Mouse (Mus musculus) kidney, embryonic 14.5 days (tissue): Measurements from ENCODE around the gene Nadsyn1. TPM values are rescaled to one million over a fixed set of nuclear protein-coding genes. Genes with fewer than 3 reads are reported as not detected.

Experiments used
- ATAC-seq: fragments of 200-750 bp; cut with Nextera tagmentation; 2 replicates; pipeline ENCODE4 v1.8.0; 2017; ENCODE audit warnings: moderate number of reproducible peaks, mild to moderate bottlenecking, moderate TSS enrichment, moderate library complexity; ENCODE audit not compliant: low FRiP score, low TSS enrichment
- H3K27ac ChIP-seq: fragments of 300-500 bp; sonication (generic); 2 replicates; pipeline ENCODE4 v1.5.1; 2014; ENCODE audit warnings: low read depth, mild to moderate bottlenecking, low read length, moderate library complexity, mixed read lengths
- H3K27me3 ChIP-seq: fragments of 300-500 bp; sonication (generic); 2 replicates; pipeline ENCODE4 v1.6.1; 2014; ENCODE audit warnings: mild to moderate bottlenecking, low read length; ENCODE audit not compliant: control insufficient read depth, insufficient read depth
- H3K36me3 ChIP-seq: fragments of 300-500 bp; sonication (generic); 2 replicates; pipeline ENCODE4 v1.6.1; 2014; ENCODE audit warnings: low read length, mixed read lengths; ENCODE audit not compliant: control insufficient read depth, insufficient read depth
- H3K4me1 ChIP-seq: fragments of 300-500 bp; sonication (generic); 2 replicates; pipeline ENCODE4 v1.6.1; 2014; ENCODE audit warnings: low read length, mixed read lengths; ENCODE audit not compliant: control insufficient read depth, insufficient read depth
- H3K4me2 ChIP-seq: fragments of 300-500 bp; sonication (generic); replicated peaks from 2 replicates; pipeline ENCODE4 v1.6.1; 2014; ENCODE audit warnings: low read depth, mild to moderate bottlenecking, low read length
- H3K4me3 ChIP-seq: fragments of 300-500 bp; sonication (generic); 2 replicates; pipeline ENCODE4 v1.5.1; 2014; ENCODE audit warnings: mild to moderate bottlenecking, low read length
- H3K9ac ChIP-seq: fragments of 300-500 bp; sonication (generic); 2 replicates; pipeline ENCODE4 v1.6.1; 2014; ENCODE audit warnings: low read depth, mild to moderate bottlenecking, low read length, moderate library complexity
- H3K9me3 ChIP-seq: fragments of 300-500 bp; sonication (generic); 2 replicates; pipeline ENCODE4 v1.6.1; 2016; ENCODE audit warnings: low read length; ENCODE audit not compliant: control insufficient read depth
- WGBS: fragments of 180-500 bp; shearing (Covaris S2); extraction: QIAGEN DNeasy Blood & Tissue Kit; methylation state at CpG from one replicate; pipeline ENCODE4 v1.1.7; 2014; 5-methylcytosine and 5-hydroxymethylcytosine counted together
- microRNA-seq: library from miRNA; unstranded; fragments of <30 nt; microRNA quantifications from one replicate; pipeline ENCODE4, GENCODE M21; 2016
- polyA plus RNA-seq: library from polyadenylated mRNA; unstranded; fragments of >200 nt; fragmentation: Nextera tagmentation; extraction: Ambion mirVana; gene quantifications from 2 replicates; pipeline ENCODE4 v1.2.1, GENCODE M21; 2014

The Nadsyn1 gene
- polyA plus RNA-seq, 1 experiment from 2014 or later = 9.6 TPM

DNA sequence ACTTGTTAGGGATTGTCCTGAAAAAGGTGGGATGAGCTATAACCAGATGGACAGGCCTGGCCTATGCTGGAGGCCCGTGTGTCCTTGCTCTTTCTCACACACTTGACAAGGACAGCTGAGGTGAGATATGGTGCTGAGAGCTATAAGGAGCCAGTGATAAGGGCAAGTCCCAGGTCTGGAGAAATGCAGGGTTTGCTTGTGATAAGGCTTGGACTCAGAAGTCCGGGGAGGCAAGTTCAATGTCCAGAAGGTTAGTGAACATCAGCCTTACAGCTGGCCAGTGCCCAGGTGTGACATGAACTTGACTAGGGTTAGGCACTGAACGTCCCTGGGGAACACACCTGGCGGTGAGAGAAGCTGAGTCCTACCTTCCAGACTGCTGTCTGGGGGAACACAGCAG is 70.6 kb downstream of the Nadsyn1 start:
- 74% methylated on average over 4 of the region's 4 CpGs for WGBS
- no peak overlapping the region for H3K4me2 ChIP-seq
- no peak overlapping the region for H3K4me3 ChIP-seq
- no peaks in the 10 kb centered on the region for H3K9me3 ChIP-seq
- H3K9ac ChIP-seq = no peak overlapping the region
- no peak overlapping the region for H3K27ac ChIP-seq
- no peaks in the 10 kb centered on the region for H3K36me3 ChIP-seq
- no peak for ATAC-seq
- 0 out of 2 replicates have a peak, but pooled peaks cover under 1% of the 10 kb centered on the region for H3K4me1 ChIP-seq
- peaks cover 7% of the 10 kb centered on the region; the same call in 1 of the 2 replicates for H3K27me3 ChIP-seq

DNA sequence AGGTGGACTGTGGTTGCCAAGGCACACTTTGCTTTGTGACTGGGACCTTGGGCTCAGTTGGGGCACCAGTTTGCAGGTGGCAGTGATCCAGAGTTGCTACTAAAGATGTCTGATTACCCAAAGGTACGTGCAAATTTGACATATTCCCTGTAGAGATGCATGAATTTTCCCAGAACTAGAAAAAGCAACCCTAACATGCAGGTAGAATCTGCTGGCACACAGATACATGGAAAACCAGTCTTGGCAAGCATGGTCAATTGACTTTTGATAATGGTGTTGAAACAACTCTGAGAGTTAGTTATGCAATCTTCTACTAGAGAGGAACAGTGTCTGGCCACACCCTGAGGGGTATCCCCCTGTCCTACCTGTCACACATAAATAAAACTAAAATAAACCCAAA is 71.3 kb downstream of the Nadsyn1 start:
- Histone ChIP-seq H3K27ac (no peak overlapping the region), H3K36me3 (no peaks in the 10 kb centered on the region), H3K27me3 (peaks cover 7% of the 10 kb centered on the region; the same call in 1 of the 2 replicates), H3K4me3 (no peak overlapping the region), H3K4me1 (no peaks in the 10 kb centered on the region), H3K9ac (no peak overlapping the region), H3K4me2 (no peak overlapping the region), H3K9me3 (no peaks in the 10 kb centered on the region)
- 77% methylated on average over 1 of the region's 1 CpGs for WGBS
- ATAC-seq = no peak

DNA sequence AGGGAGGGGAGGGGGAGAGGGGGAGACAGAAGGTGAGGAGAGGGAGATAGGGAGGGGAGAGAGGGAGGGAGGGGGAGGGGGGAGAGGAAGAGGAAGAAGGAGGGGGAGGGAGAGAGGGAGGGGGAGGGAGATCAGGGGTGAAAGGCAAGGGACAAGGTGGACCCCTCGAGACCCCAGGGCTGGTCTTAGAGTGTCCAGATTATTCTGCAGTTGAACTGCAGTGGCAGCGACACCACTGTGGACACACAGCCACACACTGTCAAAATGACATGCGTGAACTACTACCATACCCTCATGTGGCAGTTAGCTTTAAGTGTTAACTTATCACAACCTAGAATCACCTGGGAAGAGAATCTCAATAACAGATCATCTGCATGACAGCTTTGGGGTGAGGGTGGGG is 73.6 kb downstream of the Nadsyn1 start:
- WGBS = 69% methylated on average over 3 of the region's 3 CpGs
- no peak for ATAC-seq

DNA sequence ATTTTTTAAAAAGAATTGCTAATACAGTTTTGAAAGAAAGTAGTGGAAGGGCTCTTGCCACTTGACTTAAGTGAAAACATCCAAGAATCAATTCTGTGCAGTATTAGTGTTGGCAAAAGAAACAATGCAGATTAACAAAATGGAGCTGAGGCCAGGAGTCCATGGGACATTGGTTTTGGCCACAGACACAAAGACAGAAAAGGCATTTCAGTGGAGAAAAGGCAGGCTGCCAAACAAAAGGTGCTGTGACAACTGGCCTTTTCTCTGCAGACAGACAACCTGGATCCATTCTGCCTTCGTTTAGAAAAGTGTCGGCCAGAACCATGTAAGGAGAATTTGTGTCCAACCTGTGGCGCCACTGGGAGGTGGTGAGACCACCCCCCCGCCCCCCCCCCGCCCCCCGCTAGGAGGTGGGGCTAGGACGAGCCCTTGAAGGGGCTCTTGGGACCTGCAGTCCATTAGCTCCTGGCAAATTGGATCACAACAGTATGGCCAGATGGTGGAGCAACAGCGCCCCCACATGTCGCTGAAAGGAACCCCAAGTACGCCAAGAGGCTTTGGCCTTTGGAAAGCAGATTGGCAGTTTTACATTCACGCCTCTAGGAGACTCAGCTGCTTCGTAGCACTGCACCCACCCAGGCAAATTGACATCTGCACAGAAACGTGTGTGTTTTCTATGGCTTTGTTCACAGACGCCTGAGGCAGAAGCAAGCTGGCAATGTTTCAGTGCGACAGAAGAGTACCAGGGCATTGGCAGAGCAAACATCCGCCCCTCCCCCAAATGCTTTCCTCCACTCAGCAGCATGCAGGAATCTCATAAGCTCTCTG is 74.4 kb downstream of the Nadsyn1 start:
- peak; percentile 88 for ATAC-seq
- H3K4me3 ChIP-seq = no peak overlapping the region; the same call in 1 of the 2 replicates
- H3K27me3 ChIP-seq = no peaks in the 10 kb centered on the region
- no peaks in the 10 kb centered on the region for H3K4me1 ChIP-seq
- 2% methylated on average over 16 of the region's 16 CpGs for WGBS
- H3K4me2 ChIP-seq = peak overlapping the region; percentile 34
- no peaks in the 10 kb centered on the region for H3K36me3 ChIP-seq
- no peak overlapping the region for H3K9ac ChIP-seq
- no peak overlapping the region for H3K27ac ChIP-seq
- no peaks in the 10 kb centered on the region for H3K9me3 ChIP-seq

More for the DNA sequence above, 73.6 kb downstream of the Nadsyn1 start:
- no peak overlapping the region for H3K4me3 ChIP-seq
- no peaks in the 10 kb centered on the region for H3K36me3 ChIP-seq
- H3K27ac ChIP-seq = no peak overlapping the region
- no peaks in the 10 kb centered on the region for H3K9me3 ChIP-seq
- H3K4me1 ChIP-seq = no peaks in the 10 kb centered on the region
- H3K9ac ChIP-seq = no peak overlapping the region
- H3K27me3 ChIP-seq = no peaks in the 10 kb centered on the region
- no peak overlapping the region for H3K4me2 ChIP-seq

Small RNA genes within 50 kb of the gene (microRNA-seq; reads per million reads assigned to microRNA genes)
- gene Gm22064 = not detected

Other genes with a start within 250 kb of the Nadsyn1 start
- gene Cars, start 222.8 kb downstream of the Nadsyn1 start, polyA plus RNA-seq = 47.0 and 64.4 TPM in 2 replicates
- gene Tnfrsf26, start 194.1 kb downstream of the Nadsyn1 start, polyA plus RNA-seq = 0.37 and 0.69 TPM in 2 replicates
- gene Tnfrsf22, start 173.2 kb downstream of the Nadsyn1 start, polyA plus RNA-seq = 15.1 and 15.7 TPM in 2 replicates
- gene Tnfrsf23, start 137.0 kb downstream of the Nadsyn1 start, polyA plus RNA-seq = 0.84 and 1.7 TPM in 2 replicates
- gene Osbpl5, start 65.9 kb downstream of the Nadsyn1 start, polyA plus RNA-seq = 18.7 and 30.7 TPM in 2 replicates
- gene Mrgprg, start 55.9 kb downstream of the Nadsyn1 start, polyA plus RNA-seq = not detected in 2 replicates
- 0.86 and 1.8 TPM in 2 replicates for gene Mrgpre, start 38.3 kb downstream of the Nadsyn1 start, polyA plus RNA-seq
- 25.5 and 42.5 TPM in 2 replicates for gene Dhcr7, start 296 bp upstream of the Nadsyn1 start, polyA plus RNA-seq
- gene Gm498, start 44.0 kb upstream of the Nadsyn1 start, polyA plus RNA-seq = not detected in 2 replicates
- 2.6 and 3.3 TPM in 2 replicates for gene Shank2, start 179.1 kb upstream of the Nadsyn1 start, polyA plus RNA-seq